ENCODE assay signal across 10 mouse cellular contexts in genomic region chr5:106461913-106462312, GRCm38 (mm10). TPM values are rescaled to one million over a fixed set of nuclear protein-coding genes. Genes with fewer than 3 reads are reported as not detected.
DNase-seq lines count a peak whose midpoint lies in the region; ATAC-seq and TF ChIP-seq lines count a peak whose summit lies in the region.
"Had no signal": no experiment of that assay in that cellular context is flagged by ENCODE, and none has a peak within 500 bp of the region (broad histone marks: within the 10 kb centered on the region; RNA-seq: fewer than 3 reads in every experiment).

No protein-coding gene starts in this region.

- no peak overlapping the region for H3K4me3 ChIP-seq in CH12.LX (replicated peaks in 1 of 3; ENCODE audit: low read depth in 2 of 3, low read length in 2 of 3, poor library complexity in 1 of 3)
- no peak overlapping the region for H3K4me3 ChIP-seq in bone marrow, adult 2 months (replicated peaks; ENCODE audit: control insufficient read depth, low read depth, low read length)
- H3K4me3 ChIP-seq in hindbrain, postnatal 0 days (ENCODE audit: low read length): no peak overlapping the region
- no peak overlapping the region for H3K4me3 ChIP-seq in small intestine, adult 2 months (ENCODE audit: low read depth, low read length)
- H3K4me3 ChIP-seq: embryonic facial prominence, embryonic 13.5 days; limb, embryonic 13.5 days had no signal

- whole genome bisulfite sequencing in bone marrow, adult 2 months: 0% methylated on average over 4 of the region's 4 CpGs
- 0% methylated on average over 4 of the region's 4 CpGs for WGBS in hindbrain, postnatal 0 days
- WGBS in small intestine, adult 2 months: under 1% methylated on average over 4 of the region's 4 CpGs

- H3K79me2 ChIP-seq in CH12.LX (replicated peaks; ENCODE audit: control insufficient read depth, extremely low read depth, insufficient read depth, poor library complexity, severe bottlenecking): no peaks in the 10 kb centered on the region

- TF ChIP-seq EP300 in CH12.LX (IDR thresholded peaks at IDR 0.05; ENCODE audit: low read length): no peak

- no peaks in the 10 kb centered on the region for H3K36me3 ChIP-seq in CH12.LX (replicated peaks in 1 of 2; ENCODE audit: control insufficient read depth in 1 of 2, insufficient read depth in 1 of 2, low read length in 1 of 2)
- H3K36me3 ChIP-seq in hindbrain, postnatal 0 days (ENCODE audit: insufficient read depth, low read length): no peaks in the 10 kb centered on the region
- no peaks in the 10 kb centered on the region for H3K36me3 ChIP-seq in small intestine, adult 2 months (ENCODE audit: control insufficient read depth, insufficient read depth, low read length)
- H3K36me3 ChIP-seq: embryonic facial prominence, embryonic 13.5 days; limb, embryonic 13.5 days had no signal

- DNase-seq in kidney, adult 8-10 months: peak; percentile 13 to 63
- no peak for DNase-seq in kidney, adult 11 months
- peak; percentile 24 for DNase-seq in CH12.LX (ENCODE audit: extremely low read depth)
- DNase-seq in hindbrain, postnatal 0 days (ENCODE audit: low spot score): peak; percentile 70
- DNase-seq in right cerebral cortex, postnatal 36 days (ENCODE audit: low spot score in 2 of 2): no peak
- no peak for DNase-seq in gastrocnemius, postnatal 36 days

- no peaks in the 10 kb centered on the region for H3K4me1 ChIP-seq in CH12.LX (ENCODE audit: control insufficient read depth in 1 of 2, insufficient read depth in 2 of 2)
- H3K4me1 ChIP-seq in bone marrow, adult 2 months (ENCODE audit: control insufficient read depth, insufficient read depth, low read length): no peaks in the 10 kb centered on the region
- H3K4me1 ChIP-seq in hindbrain, postnatal 0 days (ENCODE audit: insufficient read depth, low read length): no peaks in the 10 kb centered on the region
- peaks cover 8% of the 10 kb centered on the region for H3K4me1 ChIP-seq in small intestine, adult 2 months (ENCODE audit: control insufficient read depth, insufficient read depth, insufficient read length, low read length)

- TF ChIP-seq POLR2A in CH12.LX (IDR thresholded peaks at IDR 0.05; ENCODE audit: low read depth, low read length): no peak
- TF ChIP-seq POLR2A in bone marrow, adult 2 months (IDR thresholded peaks at IDR 0.05; ENCODE audit: borderline replicate concordance, control insufficient read depth, low read depth, low read length): no peak
- TF ChIP-seq POLR2A in small intestine, adult 2 months (IDR thresholded peaks at IDR 0.05; ENCODE audit: low read depth, low read length): no peak

- in situ Hi-C loops in CH12.LX (cut with MboI; ENCODE audit: low pct_ligation_motif_present, low pct_unique_long_range_greater_than_20kb, low sequenced_read_pairs): loop anchor here (25.0 kb wide), 1 partner anchor 325 kb away; no protein-coding TSS in a partner anchor

- H3K9ac ChIP-seq in CH12.LX (ENCODE audit: insufficient read depth, low read depth): no peak overlapping the region
- H3K9ac ChIP-seq in hindbrain, postnatal 0 days (replicated peaks; ENCODE audit: low read length): no peak overlapping the region
- H3K9ac ChIP-seq: embryonic facial prominence, embryonic 13.5 days; limb, embryonic 13.5 days had no signal

- peaks cover 27% of the 10 kb centered on the region for H3K9me3 ChIP-seq in CH12.LX (replicated peaks; ENCODE audit: low read length)
- H3K9me3 ChIP-seq in hindbrain, postnatal 0 days (ENCODE audit: low read length): no peaks in the 10 kb centered on the region
- H3K9me3 ChIP-seq: embryonic facial prominence, embryonic 13.5 days; limb, embryonic 13.5 days had no signal

- intact Hi-C loops in gastrocnemius, postnatal 36 days (cut with DNase I): no loop called here

- dilution Hi-C loops in CH12.LX (cut with MboI; ENCODE audit: extremely low pct_ligation_motif_present, extremely low pct_unique_long_range_greater_than_20kb, low sequenced_read_pairs): no loop called here

- no peak overlapping the region for H3K27ac ChIP-seq in CH12.LX (ENCODE audit: insufficient read depth, low read depth)
- no peak overlapping the region for H3K27ac ChIP-seq in bone marrow, adult 2 months (ENCODE audit: control insufficient read depth, insufficient read depth, low read depth, low read length, poor library complexity)
- no peak overlapping the region for H3K27ac ChIP-seq in hindbrain, postnatal 0 days
- no peak overlapping the region for H3K27ac ChIP-seq in small intestine, adult 2 months (ENCODE audit: insufficient read depth, low read depth, low read length)
- H3K27ac ChIP-seq: embryonic facial prominence, embryonic 13.5 days; limb, embryonic 13.5 days had no signal

- no peaks in the 10 kb centered on the region for H3K27me3 ChIP-seq in CH12.LX (replicated peaks)
- peaks cover 65% of the 10 kb centered on the region for H3K27me3 ChIP-seq in hindbrain, postnatal 0 days (ENCODE audit: insufficient read depth, low read length)
- H3K27me3 ChIP-seq in small intestine, adult 2 months (ENCODE audit: control insufficient read depth, insufficient read depth, low read length): peaks cover 83% of the 10 kb centered on the region

- peak; percentile 33 for TF ChIP-seq RAD21 in CH12.LX (IDR thresholded peaks at IDR 0.05; ENCODE audit: low read depth, low read length)

- no peak overlapping the region for H3K4me2 ChIP-seq in CH12.LX (ENCODE audit: insufficient read depth, low read depth, poor library complexity, severe bottlenecking)
- no peak overlapping the region for H3K4me2 ChIP-seq in hindbrain, postnatal 0 days (ENCODE audit: low read depth, low read length)
- H3K4me2 ChIP-seq: embryonic facial prominence, embryonic 13.5 days; limb, embryonic 13.5 days had no signal

- peak; percentile 52 to 68 for TF ChIP-seq CTCF in CH12.LX (conservative IDR thresholded peaks at IDR 0.05 in 1 of 2, IDR thresholded peaks at IDR 0.05 in 1 of 2; ENCODE audit: low read depth in 2 of 2, low read length in 2 of 2)
- TF ChIP-seq CTCF in bone marrow, adult 2 months (IDR thresholded peaks at IDR 0.05; ENCODE audit: control insufficient read depth, insufficient read depth, low read length): peak; percentile 43; the same call in 1 of the 2 replicates
- TF ChIP-seq CTCF in hindbrain, postnatal 0 days (IDR thresholded peaks at IDR 0.05; ENCODE audit: low read depth): peak; percentile 82
- peak; percentile 85; the same call in 1 of the 2 replicates for TF ChIP-seq CTCF in small intestine, adult 2 months (IDR thresholded peaks at IDR 0.05; ENCODE audit: extremely low read depth, insufficient read length, insufficient replicate concordance, low read depth, low read length)

- ATAC-seq in hindbrain, postnatal 0 days: no peak

TF ChIP-seq in CH12.LX, 34 proteins besides CTCF, POLR2A, EP300 and RAD21:
- peak; percentile 44 for TF ChIP-seq SMC3 (IDR thresholded peaks at IDR 0.05; ENCODE audit: low read depth, low read length)
- TF ChIP-seq GABPA (IDR thresholded peaks at IDR 0.05; ENCODE audit: insufficient replicate concordance, low read depth, low read length): no peak

RNA-seq across cellular contexts. Expression of gene Barhl2, which starts 3.9 kb away (rescaled TPM):
- total RNA-seq in CH12.LX (2012; rRNA removed) (not detected in 2 replicates), CH12.LX (2014; rRNA removed) (not detected in 2 replicates)
- polyA plus RNA-seq in CH12.LX (2012; ENCODE audit: insufficient read length, low read depth): not detected in 2 replicates
- not detected in 2 replicates for polyA plus RNA-seq in bone marrow, adult 2 months (2011; ENCODE audit: insufficient read depth, insufficient read length, low replicate concordance, missing spikeins)
- total RNA-seq in hindbrain, postnatal 0 days (2014; rRNA removed): 11.4 and 14.9 TPM in 2 replicates
- 1.6 and 2.1 TPM in 2 replicates for polyA plus RNA-seq in hindbrain, postnatal 0 days (2015; fragmentation: Nextera tagmentation; extraction: Ambion mirVana)
- not detected in 2 replicates for polyA plus RNA-seq in small intestine, adult 2 months (2012; rRNA removed)
- not detected for total RNA-seq in gastrocnemius, postnatal 36 days (2021)
- polyA plus RNA-seq: embryonic facial prominence, embryonic 13.5 days; limb, embryonic 13.5 days had no signal

Comparison
In these comparisons a context has a peak if more than half of its experiments do, and no peak if none do; other contexts are left out.
1. DNase-seq: peak in kidney, adult 8-10 months (2 of 2), CH12.LX (single experiment) and hindbrain, postnatal 0 days (single experiment); none in kidney, adult 11 months (single experiment), right cerebral cortex, postnatal 36 days (0 of 2) and gastrocnemius, postnatal 36 days (0 of 2).
2. Peak in every context shown above with its lines, with median percentiles within 50 percentile points of each other: CTCF ChIP-seq.